Mouse (Mus musculus) lung, postnatal 0 days (tissue): Measurements from ENCODE around the gene Ppox.

Experiments
- CTCF ChIP-seq: IDR thresholded peaks from 2 replicates; pipeline ENCODE4 v1.5.1; 2016; ENCODE audit warnings: antibody characterized with exemption, mild to moderate bottlenecking
- EP300 ChIP-seq: IDR thresholded peaks from 2 replicates; pipeline ENCODE4 v1.6.1; 2016; ENCODE audit warnings: antibody characterized with exemption, mild to moderate bottlenecking, control low read depth

- TF ChIP-seq EP300: no peak
- no peak for TF ChIP-seq CTCF
These were observed 38.8 kb upstream of the Ppox start for GRCm38 (mm10) chr1:171319748-171320147.
